Mouse (Mus musculus) hindbrain, postnatal 0 days (tissue): ENCODE results near the gene Zxdc. TPM values are rescaled to one million over a fixed set of nuclear protein-coding genes. Genes with fewer than 3 reads are reported as not detected.

ENCODE experiments used
- ATAC-seq: fragments of 200-750 bp; cut with Nextera tagmentation; 2 replicates; pipeline ENCODE4 v1.8.0; 2017; ENCODE audit warnings: mild to moderate bottlenecking, moderate TSS enrichment, moderate library complexity
- DNase-seq: peaks from one replicate; pipeline ENCODE4 v3.0.0-alpha.2; 2015; ENCODE audit warnings: low spot score
- H3K27ac ChIP-seq: fragments of 300-500 bp; sonication (generic); 2 replicates; pipeline ENCODE4 v1.5.1; 2014; ENCODE audit warnings: mild to moderate bottlenecking
- H3K27me3 ChIP-seq: fragments of 300-500 bp; sonication (generic); 2 replicates; pipeline ENCODE4 v1.6.1; 2014; ENCODE audit warnings: low read length, mixed read lengths; ENCODE audit not compliant: insufficient read depth
- H3K36me3 ChIP-seq: fragments of 300-500 bp; sonication (generic); 2 replicates; pipeline ENCODE4 v1.6.1; 2014; ENCODE audit warnings: low read length, mixed read lengths; ENCODE audit not compliant: insufficient read depth
- H3K4me1 ChIP-seq: fragments of 300-500 bp; sonication (generic); 2 replicates; pipeline ENCODE4 v1.6.1; 2014; ENCODE audit warnings: antibody characterized with exemption, low read length, mixed read lengths; ENCODE audit not compliant: insufficient read depth
- H3K4me2 ChIP-seq: fragments of 300-500 bp; sonication (generic); 2 replicates; pipeline ENCODE4 v1.6.1; 2014; ENCODE audit warnings: low read depth, mild to moderate bottlenecking, low read length, moderate library complexity, mixed read lengths
- H3K4me3 ChIP-seq: fragments of 300-500 bp; sonication (generic); 2 replicates; pipeline ENCODE4 v1.5.1; 2014; ENCODE audit warnings: low read length
- H3K9ac ChIP-seq: fragments of 300-500 bp; sonication (generic); replicated peaks from 2 replicates; pipeline ENCODE4 v1.6.1; 2014; ENCODE audit warnings: mild to moderate bottlenecking, low read length, moderate library complexity, mixed read lengths
- H3K9me3 ChIP-seq: fragments of 300-500 bp; sonication (generic); 2 replicates; pipeline ENCODE4 v1.6.1; 2016; ENCODE audit warnings: low read length, mixed read lengths
- CTCF ChIP-seq: IDR thresholded peaks from 2 replicates; pipeline ENCODE4 v1.5.1; 2016; ENCODE audit warnings: antibody characterized with exemption, control low read depth, low read depth
- WGBS: fragments of 180-500 bp; shearing (Covaris S2); extraction: QIAGEN DNeasy Blood & Tissue Kit; methylation state at CpG from one replicate; pipeline ENCODE4 v1.1.7; 2014; 5-methylcytosine and 5-hydroxymethylcytosine counted together
- polyA plus RNA-seq: library from polyadenylated mRNA; unstranded; fragments of >200 nt; fragmentation: Nextera tagmentation; extraction: Ambion mirVana; gene quantifications from 2 replicates; pipeline ENCODE4 v1.2.1, GENCODE M21; 2015
- total RNA-seq: library from RNA; depleted of rRNA; stranded (reverse); fragments of >200 nt; gene quantifications from 2 replicates; pipeline ENCODE4 v1.2.3, GENCODE M21; 2014

Gene Zxdc
- total and polyA plus RNA-seq, 2 experiments from 2014 or later: 7.4 to 49.7 TPM

DNA sequence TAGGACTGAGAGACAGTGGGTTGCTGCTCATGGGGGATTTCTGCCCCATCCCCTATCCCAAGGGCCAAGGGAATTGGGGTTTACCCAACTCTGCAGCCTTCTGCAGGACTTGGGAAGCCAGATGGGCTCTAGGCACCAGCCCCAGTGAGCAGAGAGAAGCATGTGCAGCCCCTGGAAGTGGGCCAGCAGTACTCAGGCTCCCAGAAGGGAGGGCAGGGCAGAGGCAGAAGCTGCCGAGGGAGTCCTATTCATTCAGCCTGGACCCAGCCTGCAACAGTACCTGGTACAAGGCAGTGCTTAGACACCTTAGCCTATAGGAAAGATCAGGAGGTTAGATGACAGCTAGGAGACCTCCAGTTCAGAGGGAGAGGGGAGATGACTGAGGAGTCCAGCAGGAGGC, 39.3 kb upstream of the Zxdc start:
- Histone ChIP-seq H3K27ac (no peak overlapping the region), H3K9me3 (no peaks in the 10 kb centered on the region), H3K4me2 (no peak overlapping the region), H3K4me3 (no peak overlapping the region), H3K36me3 (no peaks in the 10 kb centered on the region), H3K9ac (no peak overlapping the region), H3K4me1 (no peaks in the 10 kb centered on the region), H3K27me3 (no peaks in the 10 kb centered on the region)
- DNase-seq (peak; percentile 82), ATAC-seq (peak; percentile 84)
- 25% methylated on average over 1 of the region's 1 CpGs for WGBS
- no peak for TF ChIP-seq CTCF

DNA sequence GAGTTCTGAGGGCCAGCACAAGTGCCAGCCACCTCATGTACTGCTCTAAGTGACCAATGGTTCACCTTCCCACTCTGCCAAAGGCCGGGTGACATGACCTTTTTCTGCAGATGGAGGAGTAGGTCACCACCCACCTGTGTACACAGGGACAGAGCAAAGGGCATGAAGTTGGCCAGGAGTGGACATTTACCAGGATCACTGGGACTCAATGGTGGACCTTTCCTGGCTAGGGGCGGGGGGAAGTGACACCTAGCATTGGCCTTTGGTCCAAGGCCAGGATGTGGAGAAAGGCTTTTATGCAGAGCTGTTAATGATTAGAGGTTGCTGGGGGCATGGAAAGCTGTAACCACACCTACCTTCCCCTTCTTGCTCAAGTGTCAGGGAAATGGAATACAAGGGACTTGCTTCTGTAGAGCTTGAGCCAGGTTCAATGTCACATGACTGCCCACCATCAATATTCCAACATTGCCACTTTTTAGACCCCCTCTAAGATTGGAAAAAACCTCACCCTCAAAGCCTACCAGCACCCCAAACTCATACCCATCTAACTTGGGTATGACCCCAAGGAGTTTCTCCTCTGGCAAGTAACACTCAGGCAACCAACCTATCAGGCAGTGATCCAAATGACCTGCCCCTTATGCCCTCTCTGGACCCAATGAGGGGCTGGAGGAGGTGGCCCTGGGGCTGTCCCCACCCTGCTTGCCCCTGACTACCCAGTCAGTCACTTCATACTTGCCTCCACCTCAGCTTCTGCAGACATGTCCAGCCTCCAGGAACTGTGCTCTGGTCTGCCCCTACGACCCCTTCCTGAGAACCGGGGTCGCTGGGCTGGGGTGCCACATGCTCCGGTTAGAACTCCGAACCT, 36.5 kb upstream of the Zxdc start, which contains the start of gene Uroc1:
Uroc1 (plus strand) TSS at position 724 of the 865 bp plus-strand sequence.
- no peak for ATAC-seq
- WGBS: 91% methylated on average over 7 of the region's 7 CpGs
- H3K9ac ChIP-seq: no peak within 1 kb of the TSS
- H3K9me3 ChIP-seq: no peaks in the 10 kb centered on the region
- no peak for DNase-seq
- TF ChIP-seq CTCF: no peak
- H3K27me3 ChIP-seq: no peaks in the 10 kb centered on the region
- H3K4me1 ChIP-seq: no peaks in the 10 kb centered on the region
- no peak within 1 kb of the TSS for H3K27ac ChIP-seq
- no peak within 1 kb of the TSS for H3K4me3 ChIP-seq
- no peaks in the 10 kb centered on the region for H3K36me3 ChIP-seq
- no peak within 1 kb of the TSS for H3K4me2 ChIP-seq

DNA sequence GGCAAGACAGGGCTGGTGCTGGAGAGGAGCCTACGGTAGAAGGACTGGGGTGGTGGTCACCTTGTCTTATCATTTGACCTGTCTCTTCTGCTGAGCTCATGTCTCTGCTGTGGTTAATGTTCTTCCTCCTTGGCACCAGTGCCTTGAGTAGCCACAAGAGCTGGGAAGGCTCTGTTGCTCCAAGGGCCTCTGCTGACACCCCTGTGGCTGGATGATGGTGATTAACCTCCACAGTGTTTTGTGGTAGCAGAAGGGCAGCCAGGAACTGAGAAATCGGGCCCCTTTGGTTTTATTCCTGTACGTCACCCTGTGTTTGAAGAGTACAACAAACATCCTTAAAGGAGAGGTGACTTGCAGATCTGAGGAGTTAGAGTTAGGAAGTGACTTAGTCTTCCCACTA, 35.0 kb upstream of the Zxdc start:
- no peak overlapping the region for H3K4me3 ChIP-seq
- DNase-seq (no peak), ATAC-seq (no peak)
- H3K4me2 ChIP-seq: no peak overlapping the region
- H3K9ac ChIP-seq: no peak overlapping the region
- WGBS: 86% methylated on average over 3 of the region's 3 CpGs
- H3K27ac ChIP-seq: no peak overlapping the region
- no peak for TF ChIP-seq CTCF
- H3K4me1 ChIP-seq: no peaks in the 10 kb centered on the region
- no peaks in the 10 kb centered on the region for H3K27me3 ChIP-seq
- no peaks in the 10 kb centered on the region for H3K36me3 ChIP-seq
- H3K9me3 ChIP-seq: no peaks in the 10 kb centered on the region

DNA sequence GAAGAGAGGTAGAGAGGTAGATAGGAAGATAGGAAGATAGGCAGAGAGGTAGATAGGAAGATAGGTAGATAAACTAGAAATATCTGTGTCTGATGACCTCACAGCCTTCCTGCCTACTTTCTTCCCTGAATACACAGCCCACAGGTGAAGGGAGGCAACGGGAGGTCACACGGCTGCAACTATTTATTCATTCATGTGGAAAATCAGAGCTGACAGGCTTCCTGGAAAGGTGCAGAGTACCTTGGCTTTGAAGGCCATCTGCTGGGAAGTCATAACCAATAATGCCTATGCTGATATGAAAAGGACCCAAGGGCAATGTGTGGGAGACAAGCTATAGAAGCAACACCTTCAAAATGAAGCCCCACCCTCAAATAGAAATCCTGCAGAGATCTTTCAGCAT, 26.9 kb upstream of the Zxdc start:
- Histone ChIP-seq H3K4me2 (no peak overlapping the region), H3K27me3 (no peaks in the 10 kb centered on the region), H3K27ac (no peak overlapping the region), H3K4me1 (no peaks in the 10 kb centered on the region), H3K36me3 (no peaks in the 10 kb centered on the region), H3K9me3 (no peaks in the 10 kb centered on the region), H3K4me3 (no peak overlapping the region), H3K9ac (no peak overlapping the region)
- ATAC-seq (peak; percentile 27; the same call in 1 of the 2 replicates), DNase-seq (peak; percentile 23)
- WGBS: 67% methylated on average over 2 of the region's 2 CpGs
- TF ChIP-seq CTCF: no peak

DNA sequence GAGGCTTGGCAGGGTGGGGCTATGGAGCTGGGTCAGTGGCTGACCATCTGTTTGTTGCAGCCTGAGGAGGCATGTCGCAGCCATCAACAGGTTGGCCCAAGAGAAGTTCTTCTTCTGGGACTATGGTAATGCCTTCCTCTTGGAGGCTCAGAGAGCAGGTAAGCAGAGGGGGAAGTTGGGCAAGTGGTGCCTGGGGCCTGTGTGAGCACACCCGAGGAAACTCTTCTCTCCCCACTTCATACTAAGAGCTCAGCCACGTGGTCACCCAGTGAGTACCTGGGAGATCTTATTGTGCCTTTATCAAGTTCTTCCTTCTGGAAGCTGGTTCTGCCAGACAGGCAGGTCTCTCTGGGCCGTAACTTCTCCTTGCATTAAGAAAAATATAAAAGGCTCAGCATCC, 22.1 kb upstream of the Zxdc start:
- TF ChIP-seq CTCF: no peak
- WGBS: 79% methylated on average over 4 of the region's 4 CpGs
- H3K9me3 ChIP-seq: no peaks in the 10 kb centered on the region
- ATAC-seq (no peak), DNase-seq (no peak)
- H3K4me3 ChIP-seq: no peak overlapping the region
- H3K4me1 ChIP-seq: no peaks in the 10 kb centered on the region
- no peak overlapping the region for H3K9ac ChIP-seq
- H3K4me2 ChIP-seq: no peak overlapping the region
- H3K36me3 ChIP-seq: no peaks in the 10 kb centered on the region
- no peaks in the 10 kb centered on the region for H3K27me3 ChIP-seq
- no peak overlapping the region for H3K27ac ChIP-seq

DNA sequence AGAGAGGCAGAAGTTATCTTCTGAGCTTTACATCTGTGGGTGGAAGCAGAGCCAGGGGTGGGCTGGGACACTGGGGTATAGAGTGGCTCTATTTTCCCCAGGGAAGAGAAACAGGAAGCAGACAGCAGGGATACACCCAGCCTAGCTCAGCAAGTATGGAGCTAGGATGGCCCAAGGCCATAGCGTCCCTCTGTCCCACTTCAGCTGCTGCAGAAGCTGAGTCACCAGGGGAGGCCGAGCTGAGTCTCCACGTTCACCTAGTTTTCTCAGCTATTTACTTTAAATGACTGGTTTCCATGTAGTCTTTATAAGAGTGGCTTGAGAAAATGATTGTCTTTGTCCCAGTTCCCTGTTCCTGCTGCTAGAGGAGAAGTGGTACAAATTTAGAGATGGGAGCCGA, 20.8 kb upstream of the Zxdc start:
- DNase-seq (no peak), ATAC-seq (no peak)
- no peak overlapping the region for H3K9ac ChIP-seq
- TF ChIP-seq CTCF: no peak
- no peaks in the 10 kb centered on the region for H3K36me3 ChIP-seq
- no peak overlapping the region for H3K27ac ChIP-seq
- H3K9me3 ChIP-seq: no peaks in the 10 kb centered on the region
- H3K27me3 ChIP-seq: no peaks in the 10 kb centered on the region
- no peak overlapping the region for H3K4me3 ChIP-seq
- WGBS: 89% methylated on average over 4 of the region's 4 CpGs
- no peaks in the 10 kb centered on the region for H3K4me1 ChIP-seq
- no peak overlapping the region for H3K4me2 ChIP-seq

DNA sequence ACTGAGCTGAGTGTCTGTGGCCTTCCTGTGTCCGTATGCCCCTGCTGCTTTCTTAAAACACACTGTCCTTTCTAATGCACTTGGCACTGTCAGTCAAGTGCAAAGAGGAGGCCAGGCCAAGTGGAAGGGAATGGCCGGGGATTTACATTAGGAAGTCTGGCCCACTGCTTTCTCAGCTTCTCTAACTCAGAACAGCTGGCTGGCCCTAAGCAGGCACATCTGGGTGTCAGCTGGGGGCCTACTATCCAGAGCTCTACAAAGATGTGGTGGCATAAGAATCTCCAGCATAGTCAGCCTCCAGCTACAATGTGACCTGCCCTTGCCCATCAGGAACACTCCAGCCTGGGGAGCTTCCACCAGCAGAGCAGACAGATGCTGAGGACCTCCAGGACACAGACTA, 19.3 kb upstream of the Zxdc start:
- ATAC-seq (no peak), DNase-seq (no peak)
- Histone ChIP-seq H3K9ac (no peak overlapping the region), H3K27me3 (no peaks in the 10 kb centered on the region), H3K27ac (no peak overlapping the region), H3K36me3 (no peaks in the 10 kb centered on the region), H3K9me3 (no peaks in the 10 kb centered on the region), H3K4me3 (no peak overlapping the region), H3K4me1 (no peaks in the 10 kb centered on the region), H3K4me2 (no peak overlapping the region)
- 48% methylated on average over 2 of the region's 2 CpGs for WGBS
- no peak for TF ChIP-seq CTCF
